Mouse (Mus musculus) cortical plate, adult 2 months (tissue): ENCODE measurements at regions not wholly inside any gene's neighbourhood (a gene's known extent, or its start where the extent isn't known, plus 50 kb on each side); places are given as distances from the start of the nearest gene placed in this dataset.

ENCODE experiments used
- CTCF ChIP-seq: fragments of 200-500 bp; IDR thresholded peaks from 2 replicates; pipeline ENCODE4 v1.5.1; 2011; ENCODE audit warnings: mild to moderate bottlenecking, control low read depth, low read length; ENCODE audit not compliant: insufficient read depth; ENCODE audit errors: extremely low read depth
- POLR2A ChIP-seq: fragments of 200-500 bp; IDR thresholded peaks from 2 replicates; pipeline ENCODE4 v1.6.1; 2011; ENCODE audit warnings: mild to moderate bottlenecking, low read length, control low read depth; ENCODE audit not compliant: insufficient read depth; ENCODE audit errors: extremely low read depth

DNA sequence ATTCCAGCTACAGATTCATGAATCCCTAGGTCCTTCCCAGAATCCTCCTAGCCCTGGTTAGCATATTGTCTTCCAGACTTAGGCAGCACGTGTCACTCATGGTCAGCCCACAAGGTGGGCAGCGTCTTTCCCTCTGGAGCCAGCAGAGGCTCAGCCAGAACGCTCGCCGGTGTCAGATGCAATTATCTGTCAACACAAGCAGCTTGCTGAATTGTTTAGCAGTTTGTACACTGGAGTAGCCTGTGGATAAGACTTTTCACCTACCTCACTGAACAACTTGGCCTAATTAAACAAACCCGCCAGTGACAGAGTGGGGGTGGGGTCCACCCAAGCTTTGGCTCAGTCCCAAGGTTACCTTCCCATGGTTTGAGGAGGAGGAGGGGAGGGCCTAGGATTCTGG, 285.4 kb upstream of the Kcnab2 start:
- no peak for TF ChIP-seq POLR2A
- no peak for TF ChIP-seq CTCF
